Mouse (Mus musculus) myocyte (in vitro differentiated cells): ENCODE measurements at regions not wholly inside any gene's neighbourhood (a gene's known extent, or its start where the extent isn't known, plus 50 kb on each side); places are given as distances from the start of the nearest gene placed in this dataset.

Experiments
- H3K27me3 ChIP-seq: one replicate; pipeline ENCODE4 v1.6.1; 2011; ENCODE audit not compliant: control insufficient read depth, insufficient read depth, insufficient read length
- H3K36me3 ChIP-seq: one replicate; pipeline ENCODE4 v1.6.1; 2011; ENCODE audit not compliant: control insufficient read depth, insufficient read depth
- H3K4me2 ChIP-seq: one replicate; pipeline ENCODE4 v1.6.1; 2011; ENCODE audit warnings: low read depth, control low read depth
- H3K4me3 ChIP-seq: one replicate; pipeline ENCODE4 v1.5.1; 2011; ENCODE audit warnings: mild to moderate bottlenecking, control low read depth, moderate library complexity
- H3K79me2 ChIP-seq: one replicate; pipeline ENCODE4 v1.6.1; 2011; ENCODE audit not compliant: control insufficient read depth, insufficient read depth
- H3ac ChIP-seq: one replicate; pipeline ENCODE4 v1.6.1; 2011; ENCODE audit not compliant: control insufficient read depth, insufficient read length
- CEBPB ChIP-seq: IDR thresholded peaks from 2 replicates; pipeline ENCODE4 v1.6.1; 2011; ENCODE audit warnings: mild to moderate bottlenecking, moderate library complexity; ENCODE audit not compliant: poor library complexity, insufficient read depth, severe bottlenecking
- E2F4 ChIP-seq: IDR thresholded peaks from one replicate; pipeline ENCODE4 v1.6.1; 2011; ENCODE audit warnings: mild to moderate bottlenecking, control low read depth, moderate library complexity; ENCODE audit not compliant: insufficient read depth
- MAX ChIP-seq: IDR thresholded peaks from one replicate; pipeline ENCODE4 v1.6.1; 2011; ENCODE audit warnings: low read depth, mild to moderate bottlenecking, control low read depth
- MYOD1 ChIP-seq, 3 experiments: IDR thresholded peaks; one replicate each; pipeline ENCODE4 v1.6.1; 2011; ENCODE audit warnings: control low read depth in 2 of 3, low read depth in 2 of 3, mild to moderate bottlenecking in 2 of 3, moderate library complexity in 1 of 3; ENCODE audit not compliant: insufficient read length in 2 of 3, control insufficient read depth in 1 of 3
- MYOG ChIP-seq, 3 experiments: IDR thresholded peaks; one replicate each; pipeline ENCODE4 v1.6.1; 2011; ENCODE audit warnings: control low read depth in 2 of 3, low read depth in 2 of 3, mild to moderate bottlenecking in 2 of 3; ENCODE audit not compliant: insufficient read length in 2 of 3, control insufficient read depth in 1 of 3, insufficient read depth in 1 of 3
- POLR2A ChIP-seq: IDR thresholded peaks from one replicate; pipeline ENCODE4 v1.6.1; 2011; ENCODE audit warnings: low read depth, mild to moderate bottlenecking, control low read depth, moderate library complexity; ENCODE audit not compliant: insufficient read length
- POLR2AphosphoS2 ChIP-seq: IDR thresholded peaks from one replicate; pipeline ENCODE4 v1.6.1; 2011; ENCODE audit warnings: low read depth, control low read depth; ENCODE audit not compliant: insufficient read length
- REST ChIP-seq: IDR thresholded peaks from one replicate; pipeline ENCODE4 v1.6.1; 2011; ENCODE audit warnings: mild to moderate bottlenecking, control low read depth, moderate library complexity; ENCODE audit not compliant: insufficient read depth, insufficient read length
- SRF ChIP-seq: IDR thresholded peaks from one replicate; pipeline ENCODE4 v1.6.1; 2011; ENCODE audit warnings: low read depth; ENCODE audit not compliant: control insufficient read depth, insufficient read length
- TCF12 ChIP-seq: IDR thresholded peaks from one replicate; pipeline ENCODE4 v1.6.1; 2011; ENCODE audit warnings: mild to moderate bottlenecking, control low read depth; ENCODE audit not compliant: poor library complexity, insufficient read depth, severe bottlenecking
- TCF3 ChIP-seq: IDR thresholded peaks from one replicate; pipeline ENCODE4 v1.6.1; 2011; ENCODE audit warnings: low read depth, control low read depth; ENCODE audit not compliant: insufficient read length
- USF1 ChIP-seq: IDR thresholded peaks from one replicate; pipeline ENCODE4 v1.6.1; 2011; ENCODE audit warnings: low read depth, mild to moderate bottlenecking, control low read depth, moderate library complexity

DNA sequence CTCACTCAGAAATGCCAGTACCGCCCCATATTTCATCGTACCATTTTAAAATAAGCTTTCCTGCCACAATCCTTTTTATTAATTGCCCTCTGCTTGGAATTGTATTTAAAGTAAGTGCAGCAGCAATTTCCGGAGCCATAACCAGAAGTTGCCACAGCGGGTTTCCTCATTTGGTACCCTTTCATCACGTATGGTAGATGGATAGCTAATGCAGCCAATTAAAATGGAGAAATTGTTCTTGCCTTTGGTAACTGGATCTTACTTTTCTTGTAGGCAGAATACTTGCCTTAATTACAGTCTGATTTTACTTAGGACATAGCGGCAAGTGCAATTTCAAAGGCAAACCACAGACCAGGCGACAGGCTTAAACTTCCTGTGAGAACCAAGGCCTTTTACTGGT is 961.8 kb downstream of the Robo2 start:
- Histone ChIP-seq H3K4me3 (no peak overlapping the region), H3K36me3 (no peaks in the 10 kb centered on the region), H3ac (no peak overlapping the region), H3K79me2 (no peaks in the 10 kb centered on the region), H3K27me3 (no peaks in the 10 kb centered on the region), H3K4me2 (no peak overlapping the region)
- TF ChIP-seq SRF, result no peak
- TF ChIP-seq REST, result no peak
- no peak for TF ChIP-seq TCF12
- TF ChIP-seq TCF3, result no peak
- TF ChIP-seq CEBPB, result no peak
- TF ChIP-seq MYOD1 (IDR thresholded peaks at IDR 0.05; ENCODE audit: control insufficient read depth in 1 of 3, insufficient read length in 2 of 3, low read depth in 2 of 3), result no peak
- TF ChIP-seq USF1, result no peak
- TF ChIP-seq E2F4, result no peak
- no peak for TF ChIP-seq POLR2A
- no peak for TF ChIP-seq MAX
- no peak for TF ChIP-seq MYOG (IDR thresholded peaks at IDR 0.05; ENCODE audit: control insufficient read depth in 1 of 3, insufficient read depth in 1 of 3, insufficient read length in 2 of 3, low read depth in 2 of 3)
- no peak for TF ChIP-seq POLR2AphosphoS2

DNA sequence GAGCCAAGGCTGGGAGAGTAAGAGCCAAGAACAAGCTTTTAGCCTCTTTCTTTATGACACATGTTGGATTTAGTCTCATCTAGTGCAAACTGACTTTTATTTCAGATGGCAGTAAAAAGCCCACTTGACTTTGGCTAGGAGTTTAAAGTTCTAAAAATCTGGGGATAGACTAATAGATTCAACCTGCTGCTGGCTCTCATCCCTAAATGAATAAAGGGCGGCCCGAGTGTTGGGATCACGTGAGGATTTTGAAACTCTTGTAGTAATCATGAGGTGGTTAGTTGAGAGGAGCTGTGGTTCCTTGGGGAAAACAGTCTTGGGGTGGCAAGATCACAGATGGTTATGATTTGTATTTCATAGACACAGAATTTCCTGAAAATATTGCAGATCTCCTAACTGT is 975.9 kb downstream of the Robo2 start:
- Histone ChIP-seq H3K36me3 (no peaks in the 10 kb centered on the region), H3K4me3 (no peak overlapping the region), H3K4me2 (no peak overlapping the region), H3K27me3 (no peaks in the 10 kb centered on the region), H3ac (no peak overlapping the region), H3K79me2 (no peaks in the 10 kb centered on the region)
- TF ChIP-seq CEBPB, result no peak
- no peak for TF ChIP-seq TCF12
- no peak for TF ChIP-seq REST
- TF ChIP-seq USF1, result no peak
- no peak for TF ChIP-seq MYOD1 (IDR thresholded peaks at IDR 0.05; ENCODE audit: control insufficient read depth in 1 of 3, insufficient read length in 2 of 3, low read depth in 2 of 3)
- TF ChIP-seq POLR2A, result no peak
- no peak for TF ChIP-seq MAX
- TF ChIP-seq POLR2AphosphoS2, result no peak
- no peak for TF ChIP-seq MYOG (IDR thresholded peaks at IDR 0.05; ENCODE audit: control insufficient read depth in 1 of 3, insufficient read depth in 1 of 3, insufficient read length in 2 of 3, low read depth in 2 of 3)

DNA sequence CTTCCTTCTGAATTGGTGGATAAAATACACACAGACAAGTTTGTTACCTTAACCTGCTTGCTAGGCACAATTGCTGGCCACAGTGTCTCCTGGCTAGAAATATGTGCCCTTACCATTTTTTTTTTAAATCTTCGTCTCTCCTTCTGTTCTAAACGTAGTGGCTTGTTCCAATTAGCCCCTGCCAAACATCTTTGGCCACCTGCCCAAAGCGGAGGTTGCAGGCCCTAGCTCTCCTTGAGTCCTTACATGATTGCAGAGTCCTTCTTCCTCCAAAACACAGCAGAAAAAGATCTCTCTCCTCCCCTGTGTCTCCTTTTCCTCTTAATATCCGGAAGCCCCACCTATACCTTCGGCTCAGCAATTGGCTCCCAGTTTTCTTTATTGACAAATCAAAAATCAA is 986.8 kb downstream of the Robo2 start:
- H3K4me2 ChIP-seq, result no peak overlapping the region
- no peak overlapping the region for H3K4me3 ChIP-seq
- no peaks in the 10 kb centered on the region for H3K36me3 ChIP-seq
- H3K79me2 ChIP-seq, result no peaks in the 10 kb centered on the region
- H3K27me3 ChIP-seq, result no peaks in the 10 kb centered on the region
- no peak overlapping the region for H3ac ChIP-seq
- no peak for TF ChIP-seq REST
- TF ChIP-seq MYOD1 (IDR thresholded peaks at IDR 0.05; ENCODE audit: control insufficient read depth in 1 of 3, insufficient read length in 2 of 3, low read depth in 2 of 3), result no peak
- no peak for TF ChIP-seq SRF

DNA sequence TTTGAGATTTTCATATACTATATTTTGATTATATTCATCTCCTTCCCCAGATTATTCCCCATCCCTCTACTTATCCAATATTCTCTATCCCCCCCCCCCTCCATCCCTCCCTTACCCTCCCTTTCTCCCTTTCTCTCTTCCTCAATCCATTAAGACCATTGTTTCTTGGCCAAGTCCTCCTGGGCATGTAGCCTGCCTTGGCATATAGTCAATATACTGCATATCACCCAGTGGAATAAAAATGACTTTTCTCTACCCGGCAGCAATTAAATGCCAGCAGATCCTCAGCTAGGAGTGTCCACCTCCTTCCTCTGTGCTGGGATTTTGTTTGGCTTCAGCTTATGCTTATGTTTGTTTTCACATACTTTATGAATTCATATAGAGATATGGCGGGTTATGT is 987.3 kb downstream of the Robo2 start:
- TF ChIP-seq MYOD1 (IDR thresholded peaks at IDR 0.05; ENCODE audit: control insufficient read depth in 1 of 3, insufficient read length in 2 of 3, low read depth in 2 of 3), result no peak
- TF ChIP-seq POLR2AphosphoS2, result no peak
- no peak for TF ChIP-seq SRF
- TF ChIP-seq TCF3, result no peak
- TF ChIP-seq CEBPB, result no peak
- TF ChIP-seq TCF12, result no peak
- TF ChIP-seq E2F4, result no peak
- no peak for TF ChIP-seq MYOG (IDR thresholded peaks at IDR 0.05; ENCODE audit: control insufficient read depth in 1 of 3, insufficient read depth in 1 of 3, insufficient read length in 2 of 3, low read depth in 2 of 3)
- no peak for TF ChIP-seq REST
- TF ChIP-seq POLR2A, result no peak
- no peak for TF ChIP-seq MAX
- no peak for TF ChIP-seq USF1
- no peaks in the 10 kb centered on the region for H3K27me3 ChIP-seq
- H3K36me3 ChIP-seq, result no peaks in the 10 kb centered on the region
- no peak overlapping the region for H3K4me3 ChIP-seq
- no peak overlapping the region for H3K4me2 ChIP-seq
- H3ac ChIP-seq, result no peak overlapping the region
- H3K79me2 ChIP-seq, result no peaks in the 10 kb centered on the region

DNA sequence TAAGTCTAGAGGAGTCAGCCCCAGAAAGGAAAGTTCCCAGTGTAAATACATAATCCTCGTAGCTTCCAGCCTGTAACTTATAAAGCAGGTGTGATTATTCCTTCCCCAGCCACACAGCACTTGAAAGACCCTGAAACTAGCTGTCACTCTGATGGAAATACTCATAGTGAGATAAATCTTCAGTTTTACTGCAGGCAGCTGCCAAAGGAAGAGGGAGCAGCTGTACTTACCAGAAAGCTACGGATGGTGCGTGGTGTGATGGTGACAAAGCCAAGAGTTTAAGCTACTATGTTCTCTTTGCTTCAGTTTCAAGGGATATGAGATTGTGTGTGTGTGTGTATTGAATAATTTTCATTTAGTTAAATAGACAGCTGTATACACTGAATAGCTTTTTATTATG is 1007.1 kb downstream of the Robo2 start:
- no peak for TF ChIP-seq REST

DNA sequence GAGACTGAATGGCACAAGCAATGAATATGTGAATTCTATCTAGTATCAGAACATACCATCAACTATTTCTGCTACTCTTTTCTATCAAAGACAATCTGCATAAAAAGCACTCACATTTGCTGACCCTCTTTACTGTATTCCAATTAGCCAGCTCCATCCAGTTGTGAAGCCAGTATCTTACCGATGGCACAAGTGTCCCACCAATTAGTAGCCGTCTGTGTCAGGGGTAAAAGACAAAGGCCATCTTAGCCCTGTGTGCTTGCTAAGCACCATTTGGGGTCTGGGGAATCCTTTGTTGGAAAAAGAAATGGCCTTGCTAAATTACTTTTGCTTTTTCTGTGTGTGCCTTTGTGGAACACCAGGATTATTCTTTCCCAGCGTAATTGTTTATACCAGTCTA is 1007.5 kb downstream of the Robo2 start:
- Histone ChIP-seq H3K36me3 (no peaks in the 10 kb centered on the region), H3K79me2 (no peaks in the 10 kb centered on the region), H3K27me3 (no peaks in the 10 kb centered on the region), H3K4me3 (no peak overlapping the region), H3ac (no peak overlapping the region), H3K4me2 (no peak overlapping the region)
- TF ChIP-seq POLR2A (no peak), TCF12 (no peak), USF1 (no peak), E2F4 (no peak), CEBPB (no peak), TCF3 (no peak), MYOG (IDR thresholded peaks at IDR 0.05; ENCODE audit: control insufficient read depth in 1 of 3, insufficient read depth in 1 of 3, insufficient read length in 2 of 3, low read depth in 2 of 3) (no peak), MAX (no peak), POLR2AphosphoS2 (no peak), REST (no peak), MYOD1 (IDR thresholded peaks at IDR 0.05; ENCODE audit: control insufficient read depth in 1 of 3, insufficient read length in 2 of 3, low read depth in 2 of 3) (no peak), SRF (no peak)

More for the DNA sequence above, 1007.1 kb downstream of the Robo2 start:
- Histone ChIP-seq H3K27me3 (no peaks in the 10 kb centered on the region), H3K36me3 (no peaks in the 10 kb centered on the region), H3ac (no peak overlapping the region), H3K4me3 (no peak overlapping the region), H3K4me2 (no peak overlapping the region), H3K79me2 (no peaks in the 10 kb centered on the region)
